Mouse (Mus musculus): Measurements from ENCODE around the gene Slitrk6. TPM values are rescaled to one million over a fixed set of nuclear protein-coding genes. Genes with fewer than 3 reads are reported as not detected.

The Slitrk6 gene
- not detected in 2 replicates for polyA plus RNA-seq (2012; ENCODE audit: low replicate concordance)

GRCm38 (mm10) chr14:110754484-110755307, at the start of gene Slitrk6:
Gene Slitrk6 (minus strand): TSS chr14:110755149.

Measured in hematopoietic multipotent progenitor cell, adult 10-12 weeks (in vitro differentiated cells).